Mouse (Mus musculus) effector memory CD4-positive, alpha-beta T cell, adult 7 months (primary cell): ENCODE data around the gene Ccl24. TPM values are rescaled to one million over a fixed set of nuclear protein-coding genes. Genes with fewer than 3 reads are reported as not detected.

Experiments used
- polyA plus RNA-seq: library from polyadenylated mRNA; unstranded; fragments of 100-300 nt; shearing (Covaris generic); gene quantifications from one replicate; pipeline ENCODE4 v1.2.1, GENCODE M21; 2017

Gene Ccl24
- polyA plus RNA-seq, result not detected

GRCm38 (mm10) chr5:135573006-135573405, at the start of gene Ccl24:
Gene Ccl24 (minus strand): TSS chr5:135573049.

DNA sequence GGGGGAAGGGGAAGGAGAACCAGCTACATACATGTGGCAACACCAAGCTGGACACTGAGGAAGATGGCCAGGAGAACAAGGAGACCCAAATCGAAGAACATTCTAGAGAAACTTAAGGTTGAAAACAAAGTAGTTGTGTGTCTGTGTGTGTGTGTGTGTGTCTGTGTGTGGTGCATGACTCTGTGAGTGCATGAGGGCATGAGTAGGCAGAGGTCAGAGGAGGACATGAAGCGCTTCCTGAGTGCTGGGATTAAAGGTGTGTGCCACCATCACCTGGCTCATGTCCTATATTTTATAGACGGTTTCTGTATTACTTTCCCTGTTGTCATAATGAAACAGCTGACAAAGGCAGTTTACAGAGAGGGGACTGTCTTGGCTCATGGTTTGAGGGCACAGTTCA, 9.4 kb downstream of the Ccl24 start, which contains the start of gene Ccl26:
Gene Ccl26, minus strand, starts transcription at position 101 of the 400 bp plus-strand sequence.

GRCm38 (mm10) chr5:135544865-135545797, 27.7 kb downstream of the Ccl24 start, which contains the start of gene Hip1:
Gene Hip1 (minus strand): TSS chr5:135545120.

Other genes starting within 250 kb of the Ccl24 start
- not detected for gene Fkbp6, start 223.0 kb downstream of the Ccl24 start, polyA plus RNA-seq
- 0.35 TPM for gene Trim50, start 219.8 kb downstream of the Ccl24 start, polyA plus RNA-seq
- gene Nsun5, start 203.1 kb downstream of the Ccl24 start, polyA plus RNA-seq, result 28.8 TPM
- gene Pom121, start 178.5 kb downstream of the Ccl24 start, polyA plus RNA-seq, result 43.9 TPM
- gene Hip1, start 27.9 kb downstream of the Ccl24 start, polyA plus RNA-seq, result 15.5 TPM
- not detected for gene Ccl26, start 9.5 kb downstream of the Ccl24 start, polyA plus RNA-seq
- 25.0 TPM for gene Rhbdd2, start 59.6 kb upstream of the Ccl24 start, polyA plus RNA-seq
- gene Por, start 97.0 kb upstream of the Ccl24 start, polyA plus RNA-seq, result 118 TPM
- 45.2 TPM for gene Tmem120a, start 171.4 kb upstream of the Ccl24 start, polyA plus RNA-seq
- 0.78 TPM for gene Styxl1, start 205.3 kb upstream of the Ccl24 start, polyA plus RNA-seq
- gene Mdh2, start 205.4 kb upstream of the Ccl24 start, polyA plus RNA-seq, result 362 TPM
- gene Srrm3, start 233.8 kb upstream of the Ccl24 start, polyA plus RNA-seq, result 0.49 TPM